Mouse (Mus musculus) thymus, postnatal 25 days (tissue): Measurements from ENCODE around the gene Plxnc1.

Source experiments
- DNase-seq: peaks from one replicate; pipeline ENCODE4 v3.0.0; 2022

Plxnc1 gene

DNA sequence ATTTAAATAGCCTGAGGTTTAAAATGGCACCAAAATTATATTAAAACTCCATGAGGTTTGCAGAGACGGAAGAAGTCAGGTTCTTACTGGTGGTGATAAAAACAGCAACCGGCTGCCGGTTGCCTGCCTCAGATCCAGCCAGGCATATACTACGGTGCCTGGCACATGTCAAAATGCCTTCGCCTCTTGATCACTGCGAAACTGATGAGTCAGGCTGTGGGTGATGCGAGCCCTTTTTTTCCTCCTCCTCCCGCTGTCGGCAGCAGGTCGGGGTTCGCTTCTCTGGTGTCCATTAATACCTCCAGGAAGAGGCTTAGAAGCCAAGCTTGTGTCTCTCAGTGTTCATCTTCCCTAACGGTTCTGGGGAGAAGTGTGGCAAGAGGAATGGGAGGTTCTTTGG is 25.1 kb downstream of the Plxnc1 start:
- peak; percentile 58 for DNase-seq

DNA sequence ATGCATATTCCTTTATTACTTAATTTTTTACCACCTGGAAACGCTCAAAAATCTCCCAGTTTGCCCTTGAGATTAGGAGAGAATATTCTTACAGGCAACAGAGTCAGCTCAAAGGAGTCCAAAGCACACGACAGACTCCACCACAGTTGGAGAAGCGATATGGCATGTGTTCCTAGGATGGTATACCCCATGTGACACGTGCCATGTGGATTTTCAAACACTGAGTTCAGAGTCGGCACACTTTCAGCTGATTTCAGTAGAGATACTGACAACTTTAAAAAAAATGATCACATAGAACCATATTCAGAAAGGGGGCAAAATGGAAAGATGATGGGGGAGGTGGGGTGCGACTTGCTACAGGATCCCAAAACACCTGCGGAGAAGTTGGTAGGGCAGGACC is 26.0 kb downstream of the Plxnc1 start:
- DNase-seq = no peak

DNA sequence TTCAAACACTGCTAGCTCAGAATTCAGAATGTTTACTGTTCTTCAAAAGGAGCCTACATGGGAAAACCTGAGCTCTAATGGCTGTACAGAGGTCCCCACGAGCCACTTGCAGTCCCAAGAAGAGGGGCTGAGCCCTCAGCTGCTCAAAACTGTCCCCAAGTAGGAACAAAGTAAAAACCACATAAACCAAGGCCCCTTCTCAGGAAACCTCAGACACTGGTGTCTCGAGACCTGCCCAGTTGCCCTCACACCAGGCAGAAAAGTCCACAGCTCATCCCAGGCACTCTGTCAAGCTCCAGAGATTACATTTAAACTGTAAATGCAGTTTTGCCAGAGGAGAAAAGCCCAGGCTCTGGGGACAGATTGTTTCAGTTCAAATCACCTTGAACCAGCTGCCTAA is 26.6 kb downstream of the Plxnc1 start:
- no peak for DNase-seq

DNA sequence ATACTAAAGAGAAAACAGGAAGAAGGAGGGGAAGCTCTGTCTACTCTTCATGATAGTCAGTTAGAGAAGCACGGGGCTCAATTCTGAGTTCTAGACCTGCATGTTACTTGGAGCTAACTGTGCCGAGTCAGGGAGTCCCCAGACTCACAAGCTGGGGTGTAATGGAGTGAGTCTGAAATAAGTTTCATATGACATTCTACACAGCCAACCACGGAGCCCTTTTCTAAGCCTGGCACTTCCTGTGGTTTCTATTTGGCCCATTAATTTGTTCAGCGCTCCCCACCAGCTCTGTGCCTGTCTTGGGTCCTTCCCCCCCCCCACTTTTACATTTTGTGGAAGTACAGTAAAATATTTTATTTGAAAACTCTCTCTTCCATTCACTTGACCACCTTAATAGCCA is 27.3 kb downstream of the Plxnc1 start:
- no peak for DNase-seq

DNA sequence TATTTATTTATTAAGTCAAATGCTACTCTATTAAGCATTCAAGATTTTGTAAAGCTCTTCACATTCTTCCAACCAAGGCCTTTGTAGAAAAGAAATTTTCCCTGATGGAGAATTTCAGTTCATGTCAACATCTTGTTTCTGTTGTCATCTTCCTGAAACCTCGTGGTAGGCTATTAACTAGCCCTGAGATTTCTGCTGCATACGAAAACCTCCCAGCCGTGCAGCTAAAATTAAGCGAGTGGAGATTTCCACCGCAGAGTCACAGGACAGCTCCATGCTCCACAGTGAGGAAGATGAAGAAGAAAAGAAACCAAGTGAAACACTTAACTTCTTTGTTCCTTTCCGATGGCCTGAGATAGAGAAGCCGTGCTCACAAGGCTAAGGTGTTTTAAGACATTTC is 28.0 kb downstream of the Plxnc1 start:
- no peak for DNase-seq

DNA sequence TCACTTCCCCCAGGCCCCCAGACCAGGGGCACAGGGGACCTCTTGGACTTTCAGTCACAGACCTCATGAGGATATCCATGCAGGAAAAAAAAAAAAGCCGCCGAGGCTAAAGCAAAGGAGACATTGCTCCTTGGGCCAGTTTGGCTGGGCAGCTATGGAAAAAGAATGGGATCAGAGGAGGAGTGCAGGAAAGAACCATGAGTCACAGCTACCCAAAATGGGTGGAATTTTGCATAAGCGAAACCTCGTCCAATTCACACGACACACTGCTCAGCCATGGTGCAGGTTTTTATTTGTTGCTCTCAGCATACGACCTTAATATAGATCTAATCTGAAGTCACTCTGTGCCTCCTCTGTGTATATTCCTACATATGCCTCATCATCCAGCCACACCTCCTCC is 28.9 kb downstream of the Plxnc1 start:
- DNase-seq = no peak

DNA sequence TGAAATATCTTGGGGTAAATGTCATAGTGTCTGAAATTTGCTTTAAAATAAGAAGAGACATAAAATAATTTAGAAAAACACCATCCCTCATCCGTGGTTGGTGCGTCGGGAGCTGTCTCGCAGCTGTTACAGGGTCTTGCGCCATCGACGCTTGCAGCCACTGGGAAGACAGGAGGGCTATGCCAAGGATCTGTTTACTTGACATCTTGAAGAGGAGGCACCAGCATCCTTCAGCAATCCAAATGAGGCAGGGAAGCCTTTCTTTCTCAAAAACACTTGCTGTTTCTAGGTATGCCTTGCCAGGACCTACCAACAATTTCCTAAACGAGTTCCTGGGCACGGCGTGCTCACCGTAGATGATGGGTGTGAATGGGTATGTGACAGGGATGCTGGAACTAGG is 30.6 kb downstream of the Plxnc1 start:
- DNase-seq = no peak

DNA sequence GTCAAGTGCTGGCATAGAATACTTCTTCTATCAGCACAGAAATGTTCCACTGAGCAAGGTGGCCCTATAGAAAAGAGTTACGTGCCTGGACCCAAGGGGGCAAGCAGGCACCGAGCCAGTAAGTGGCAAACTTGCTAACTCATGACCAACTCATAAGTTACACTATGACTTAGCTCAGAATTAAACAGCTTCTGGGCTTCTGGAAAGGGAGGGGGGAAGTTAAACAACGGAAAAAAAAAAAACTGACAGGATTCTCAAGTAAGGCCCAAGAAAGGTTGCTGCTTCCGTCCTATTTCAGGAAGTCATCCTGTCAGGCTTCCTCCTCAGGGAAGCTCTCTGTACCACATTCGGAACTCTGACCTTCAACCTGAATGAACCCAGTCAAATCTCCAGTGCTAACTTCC is 31.3 kb downstream of the Plxnc1 start:
- DNase-seq = no peak

DNA sequence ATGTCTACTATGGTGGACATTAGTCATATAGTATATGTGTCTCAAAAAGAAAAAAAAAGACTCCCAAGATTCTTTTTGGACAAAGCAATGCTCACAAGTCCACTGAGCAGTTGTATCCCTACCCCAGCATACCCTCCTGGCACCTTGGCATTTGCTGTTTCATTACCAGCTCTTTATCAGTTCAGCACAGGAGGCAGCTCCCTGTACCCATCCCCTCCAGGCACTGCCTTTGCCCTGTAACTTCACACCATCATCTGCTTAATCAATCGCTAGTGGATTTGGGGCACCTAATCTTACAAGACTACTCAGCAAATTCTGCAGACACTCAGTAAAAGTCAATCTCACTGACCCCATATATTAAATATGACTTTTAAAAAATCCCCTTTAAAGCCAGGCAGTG is 32.1 kb downstream of the Plxnc1 start:
- DNase-seq = no peak

DNA sequence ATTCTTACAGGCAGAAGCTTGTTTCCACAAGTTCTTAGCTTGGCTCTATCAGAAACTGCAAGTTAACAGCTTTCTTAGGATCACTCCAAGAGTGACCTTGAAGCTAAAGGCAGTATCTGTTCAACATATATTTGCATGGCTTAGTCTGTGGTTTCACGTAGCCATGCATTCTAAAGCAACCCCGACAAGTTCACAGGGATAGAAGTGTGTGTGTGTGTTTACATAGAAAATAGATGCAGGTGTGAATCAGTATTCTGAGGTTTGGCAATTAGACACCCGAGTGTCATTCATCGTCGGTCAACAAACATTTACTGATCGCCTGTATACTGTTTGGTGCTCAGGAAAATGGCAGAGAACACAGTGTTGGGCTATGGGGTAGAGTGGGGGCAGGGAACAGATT is 33.5 kb downstream of the Plxnc1 start:
- no peak for DNase-seq

DNA sequence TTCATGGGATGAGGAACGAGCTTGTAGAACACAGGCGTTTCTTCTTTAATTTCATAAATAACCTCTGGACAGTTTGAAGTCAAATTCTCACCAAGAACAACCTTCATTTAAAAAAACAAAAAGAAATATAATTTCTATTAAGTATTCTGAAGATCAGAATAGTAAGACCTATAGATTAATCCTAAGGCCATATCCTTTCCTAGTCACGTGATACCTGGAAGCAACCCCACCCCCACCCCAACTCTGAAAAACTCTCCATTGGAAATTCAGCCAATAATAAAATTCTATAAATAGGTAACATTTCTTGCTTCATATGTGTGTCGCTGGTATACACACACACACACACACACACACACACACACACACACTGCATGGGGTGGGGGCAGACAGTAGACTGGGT is 34.1 kb downstream of the Plxnc1 start:
- no peak for DNase-seq

DNA sequence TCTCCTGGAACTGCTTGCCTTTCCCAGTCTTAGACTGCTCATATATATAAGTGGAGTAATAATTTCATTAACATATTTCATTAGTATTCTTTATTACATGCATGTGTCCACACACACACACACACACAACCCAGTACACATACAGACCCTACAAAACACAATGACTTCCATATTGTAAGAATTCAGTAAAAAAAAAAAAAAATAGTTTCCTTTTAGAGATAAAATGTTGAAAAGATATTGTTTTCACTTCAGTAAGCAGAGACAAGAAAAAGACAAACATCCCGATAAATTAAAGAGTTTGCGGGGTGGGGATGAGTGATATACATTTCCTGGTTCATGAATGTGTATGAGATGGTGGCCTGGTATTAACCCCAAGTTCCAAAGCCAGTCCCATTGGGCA is 34.8 kb downstream of the Plxnc1 start:
- no peak for DNase-seq

DNA sequence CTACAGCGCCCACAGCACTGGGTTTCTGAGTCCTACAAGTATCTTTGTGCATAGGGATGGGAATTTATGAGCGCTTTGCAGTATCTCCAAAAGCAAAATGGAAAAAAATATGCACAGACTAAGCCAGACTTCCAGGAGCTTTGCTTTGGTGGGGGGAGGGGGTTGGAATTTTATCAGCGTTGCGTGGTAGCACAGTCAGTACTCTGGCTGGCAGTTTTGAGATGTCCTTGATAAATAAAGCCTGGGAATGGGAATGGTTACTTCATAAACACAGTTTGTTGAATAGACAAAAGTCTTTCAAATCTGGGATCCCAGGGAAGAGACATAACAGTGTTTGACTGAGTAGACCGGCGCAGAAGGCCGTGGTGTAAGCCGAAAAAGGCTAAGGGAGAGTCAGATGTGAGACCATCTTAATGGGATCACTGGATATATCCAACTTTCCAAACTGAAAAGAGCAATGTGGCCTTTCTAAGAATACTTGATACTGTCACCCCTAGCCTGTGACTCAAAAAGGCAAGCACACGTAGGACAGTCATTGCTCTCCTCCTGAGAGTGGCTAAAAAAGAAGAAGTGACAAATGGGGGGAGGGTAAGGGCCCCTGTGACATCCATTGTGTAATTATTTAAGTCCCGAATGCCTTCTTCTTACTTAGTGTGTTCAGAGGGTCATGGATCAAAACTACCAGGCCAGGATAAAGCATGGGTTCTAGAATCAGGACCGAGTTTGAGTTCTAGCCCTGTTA is 35.5 kb downstream of the Plxnc1 start:
- no peak for DNase-seq

DNA sequence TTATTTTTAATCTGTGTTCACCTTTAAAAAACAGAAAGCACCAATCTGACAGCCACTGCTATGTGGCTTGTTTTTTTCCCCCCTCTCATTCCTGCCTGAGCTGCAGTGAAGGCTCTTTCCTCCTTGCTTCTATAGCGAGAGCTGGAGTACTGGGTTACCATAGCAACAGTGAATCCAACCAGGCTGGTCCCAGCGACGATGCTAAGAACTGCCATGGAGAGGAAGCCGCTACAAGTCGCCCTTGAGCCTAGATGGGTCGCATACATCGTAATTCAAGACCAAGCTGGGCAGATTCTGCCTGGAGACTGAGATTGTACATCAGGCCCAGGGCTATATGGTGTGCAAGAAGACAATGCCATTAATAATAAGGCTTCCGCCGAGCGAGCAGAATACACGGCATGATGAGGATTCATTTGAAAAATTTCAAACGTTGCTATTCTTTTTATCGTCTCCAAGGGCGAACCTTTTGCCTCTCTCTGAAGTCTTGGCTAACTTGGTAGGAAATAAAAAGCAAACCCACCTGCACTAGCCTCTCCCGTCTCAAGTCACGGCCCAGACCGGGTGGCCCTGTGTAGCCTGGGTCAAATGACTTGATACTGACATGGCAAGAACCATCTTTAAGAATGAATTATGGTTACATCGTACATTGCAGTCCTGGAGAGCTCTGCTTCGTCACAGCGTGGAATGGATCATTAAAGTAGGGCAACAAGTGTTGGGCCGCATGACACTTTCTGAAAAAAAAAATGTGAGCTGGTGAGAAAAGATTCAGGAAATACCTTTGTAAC is 38.8 kb downstream of the Plxnc1 start:
- no peak for DNase-seq

DNA sequence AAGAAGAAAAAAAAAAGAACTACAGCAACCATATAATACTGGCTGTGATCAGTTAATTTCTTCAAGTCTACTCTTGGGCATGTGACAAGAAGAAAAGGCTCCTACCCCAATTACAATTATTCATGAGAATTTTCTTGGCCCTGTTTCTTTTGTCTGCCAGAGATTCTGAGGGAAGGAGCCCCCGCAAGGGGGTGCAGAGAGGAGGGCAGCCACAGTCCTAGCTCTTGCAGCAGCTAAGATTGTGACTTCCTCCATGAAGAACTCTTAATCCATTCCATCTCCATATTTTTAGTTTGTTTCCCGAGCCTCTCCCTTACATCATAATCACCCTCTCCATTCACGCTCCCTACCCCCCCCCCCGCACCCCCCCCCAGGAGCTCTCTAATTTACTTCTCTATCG is 39.4 kb downstream of the Plxnc1 start:
- no peak for DNase-seq

DNA sequence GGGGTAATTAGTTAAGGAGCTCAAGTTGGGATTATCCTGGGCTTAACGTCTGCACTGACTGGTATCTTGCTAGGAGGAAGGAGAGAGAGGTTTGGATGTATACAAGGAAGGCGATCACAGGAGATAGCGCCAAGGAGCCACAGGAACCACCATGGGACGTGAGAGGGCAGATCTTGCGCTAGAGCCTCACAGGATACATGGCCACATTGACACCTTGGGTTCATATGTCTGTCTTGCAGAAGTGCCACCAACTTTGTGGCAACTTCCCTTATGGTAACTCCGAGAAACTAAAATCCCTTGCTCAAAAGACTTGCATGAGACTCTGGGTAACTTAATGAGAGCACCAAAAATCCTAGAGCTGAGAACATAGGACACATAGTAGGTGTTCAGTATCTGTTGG is 47.7 kb downstream of the Plxnc1 start:
- DNase-seq = no peak

DNA sequence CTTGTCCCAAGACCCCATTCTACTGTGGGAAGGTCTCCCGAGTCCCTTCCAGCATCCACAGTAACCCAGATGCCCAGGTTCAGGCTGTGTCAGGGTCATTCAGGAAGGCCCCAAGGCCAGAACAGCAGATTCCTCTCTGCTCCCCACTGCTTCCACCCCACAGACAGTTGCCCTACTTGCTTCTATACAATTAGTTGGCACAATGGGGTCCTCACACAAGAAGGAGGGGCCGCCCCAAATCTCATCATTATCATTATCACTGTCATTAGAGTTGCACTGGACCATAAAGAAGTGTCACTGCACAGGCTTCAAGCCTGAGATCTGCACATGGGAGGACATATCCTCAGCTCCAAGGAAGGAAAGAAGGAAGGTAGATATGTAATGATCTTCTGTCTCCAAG is 48.3 kb downstream of the Plxnc1 start:
- no peak for DNase-seq

DNA sequence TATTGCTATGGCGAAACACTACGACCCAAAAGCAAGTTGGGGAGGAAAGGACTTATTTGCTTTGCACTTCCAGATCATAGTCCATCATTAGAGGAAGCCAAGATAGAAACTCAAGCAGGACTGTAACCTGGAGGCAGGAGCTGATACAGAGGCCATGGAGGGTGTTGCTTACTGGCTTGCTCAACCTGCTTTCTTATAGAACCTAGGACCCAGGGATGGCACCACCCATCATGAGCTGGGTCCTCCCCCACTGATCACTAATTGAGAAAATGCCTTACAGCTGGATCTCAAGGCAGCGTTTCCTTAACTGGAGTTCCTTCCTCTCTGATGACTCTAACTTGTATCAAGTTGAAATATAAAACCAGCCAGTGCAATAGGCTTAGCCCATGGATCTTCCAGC is 48.8 kb downstream of the Plxnc1 start:
- DNase-seq = no peak

DNA sequence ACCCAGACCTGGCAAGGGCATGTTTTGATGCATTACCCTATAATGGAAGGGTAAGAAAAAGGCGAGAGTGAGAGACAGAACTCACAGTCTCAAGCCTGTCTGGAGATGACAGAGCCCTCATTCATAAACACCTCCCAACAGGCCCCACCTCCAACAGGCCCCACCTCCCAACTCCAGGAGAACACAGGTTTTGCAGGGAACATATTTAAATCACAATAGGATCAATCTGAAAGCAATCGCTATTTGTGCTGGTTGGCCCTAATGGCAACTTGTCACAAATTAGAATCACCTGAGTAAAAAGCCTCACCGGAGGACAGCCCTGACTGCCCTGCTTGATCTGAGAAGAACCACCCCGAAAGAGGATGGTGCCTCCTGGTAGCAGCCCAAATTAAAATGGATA is 54.9 kb downstream of the Plxnc1 start:
- DNase-seq = no peak

DNA sequence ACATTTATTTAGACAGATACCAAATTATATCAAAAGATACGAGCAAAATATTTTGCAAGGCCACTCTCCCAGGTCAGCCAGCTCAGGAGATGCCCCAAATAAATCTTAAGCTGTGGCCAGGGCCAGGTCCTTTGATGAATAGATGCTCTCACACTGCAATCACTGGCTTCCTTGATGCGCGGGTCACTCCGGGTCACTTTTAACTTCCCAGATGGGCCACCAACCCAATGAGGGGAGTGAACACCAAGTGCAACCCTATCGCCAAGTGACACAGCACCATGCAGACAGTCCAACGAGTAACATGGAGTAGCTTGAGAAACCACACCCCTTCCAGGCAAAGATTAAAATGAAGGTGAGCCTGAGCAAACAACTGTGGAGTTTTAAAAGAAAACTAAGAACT is 61.4 kb downstream of the Plxnc1 start:
- no peak for DNase-seq

DNA sequence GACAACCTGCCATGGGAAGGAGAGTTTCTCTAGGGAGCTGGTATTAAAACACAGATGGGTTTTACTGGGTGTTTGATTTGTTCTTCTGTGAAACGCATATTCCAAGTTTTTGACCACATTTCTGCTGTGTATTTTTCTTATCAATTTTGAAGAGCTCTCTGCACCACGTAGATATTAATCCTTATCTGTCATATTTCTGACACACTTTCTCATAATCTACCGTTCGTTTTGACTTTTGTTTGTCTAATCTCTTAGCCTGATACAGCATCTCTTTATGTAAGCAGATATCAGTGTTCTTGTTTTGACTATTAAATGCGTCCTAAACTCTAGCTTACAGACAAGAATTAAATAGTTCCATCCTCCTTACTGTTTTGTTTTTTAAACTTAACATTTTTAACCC is 73.1 kb downstream of the Plxnc1 start:
- DNase-seq = no peak

DNA sequence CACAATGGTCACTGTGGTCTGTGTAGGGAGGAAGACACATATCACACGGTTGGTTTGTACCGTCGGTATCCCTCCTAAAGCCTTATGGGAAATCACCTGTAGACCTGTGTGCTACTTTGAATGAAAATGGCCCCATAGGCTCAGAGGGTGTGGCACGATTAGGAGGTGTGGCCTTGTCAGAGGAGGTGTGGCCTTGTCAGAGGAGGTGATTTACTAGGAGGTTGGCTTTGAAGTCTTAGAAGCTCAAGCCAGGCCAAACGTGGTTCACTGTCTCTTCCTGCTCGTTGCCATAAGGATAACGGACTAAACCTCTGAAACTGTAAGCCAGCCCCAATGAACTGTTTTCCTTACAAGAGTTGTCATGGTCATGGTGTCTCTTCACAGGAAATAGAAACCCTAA is 73.5 kb downstream of the Plxnc1 start:
- no peak for DNase-seq

DNA sequence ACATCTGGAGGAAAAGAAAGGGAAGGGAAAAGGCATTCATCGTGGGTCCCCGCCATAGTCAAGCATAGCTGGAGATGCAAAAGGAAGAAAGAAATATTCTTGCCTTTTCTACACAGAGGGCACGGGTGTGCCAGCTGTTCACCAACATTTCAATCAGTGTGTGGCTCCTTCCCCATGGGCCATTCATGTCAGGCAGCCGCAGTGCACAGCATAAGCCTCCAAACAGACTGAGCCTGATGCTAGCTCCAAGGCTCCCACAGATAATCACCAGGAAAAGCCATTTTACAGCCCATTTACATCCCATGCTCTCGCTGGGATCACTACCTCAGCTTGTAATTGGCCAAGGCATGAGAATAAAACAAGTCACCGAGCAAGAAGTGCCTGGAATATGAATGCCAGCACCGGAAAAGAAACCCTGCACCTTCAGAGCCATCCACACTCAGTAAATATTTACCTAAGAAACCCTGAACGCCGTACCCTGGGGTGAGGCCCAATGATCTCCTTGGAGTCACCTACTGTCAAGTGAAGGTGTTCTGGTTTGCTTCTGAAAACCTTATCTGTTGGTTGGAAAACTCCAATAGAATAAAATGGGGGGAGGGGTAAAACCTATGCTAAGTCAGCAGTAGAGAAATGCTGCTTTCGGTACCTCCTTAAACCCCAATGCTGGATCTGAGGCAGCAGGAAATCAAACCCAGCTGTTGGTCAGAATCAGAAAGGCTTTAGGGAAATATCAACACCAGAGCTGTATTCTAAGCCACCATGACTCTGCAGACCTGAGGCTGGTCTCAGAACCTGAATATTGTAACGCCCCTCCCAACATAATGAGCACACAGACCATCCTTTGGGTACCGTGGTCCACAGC is 77.4 kb downstream of the Plxnc1 start:
- DNase-seq = no peak

DNA sequence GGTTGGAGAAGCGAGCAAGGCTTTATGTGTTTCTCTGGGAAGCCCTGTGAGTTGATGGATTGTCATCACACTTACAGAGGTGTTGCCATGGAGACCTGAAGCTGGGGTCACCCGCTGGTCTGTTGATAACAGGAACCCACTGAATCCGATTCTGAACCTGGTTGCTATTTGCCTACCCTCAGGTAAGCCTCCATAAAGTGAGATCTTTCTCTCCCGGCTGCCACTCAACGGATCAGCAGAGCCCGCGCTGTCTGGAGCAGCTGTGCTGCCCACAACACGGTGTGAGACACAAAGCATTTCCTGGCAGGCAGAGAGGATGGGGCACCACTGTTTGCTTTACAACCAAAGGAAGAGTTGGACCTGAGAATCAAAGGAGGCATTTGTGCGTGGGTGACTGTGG is 79.4 kb downstream of the Plxnc1 start:
- DNase-seq = peak; percentile 11
